23 mouse cellular contexts compared by ENCODE assay signal in genomic region chr6:88260645-88261044, GRCm38 (mm10). TPM values are rescaled to one million over a fixed set of nuclear protein-coding genes. Genes with fewer than 3 reads are reported as not detected.
"Had no signal": no experiment of that assay in that cellular context is flagged by ENCODE, and none has a peak within 500 bp of the region (broad histone marks: within the 10 kb centered on the region; RNA-seq: fewer than 3 reads in every experiment).

No protein-coding gene starts in this region.

- H3K27ac ChIP-seq: midbrain, embryonic 10.5 days; midbrain, embryonic 12.5 days; neural tube, embryonic 12.5 days; stomach, embryonic 15.5 days; stomach, postnatal 0 days had no signal

- H3K36me3 ChIP-seq: stomach, embryonic 15.5 days had no signal

- H3K4me3 ChIP-seq: midbrain, embryonic 10.5 days; midbrain, embryonic 12.5 days; neural tube, embryonic 12.5 days; stomach, embryonic 15.5 days had no signal

- H3K4me2 ChIP-seq: lung, embryonic 14.5 days; midbrain, embryonic 12.5 days; neural tube, embryonic 12.5 days; stomach, embryonic 15.5 days had no signal

- H3K27me3 ChIP-seq: midbrain, embryonic 12.5 days; neural tube, embryonic 12.5 days; stomach, embryonic 15.5 days had no signal

- ATAC-seq: midbrain, embryonic 16.5 days had no signal

- DNase-seq: lung, adult 18-20 months; lung, embryonic 14.5 days; lung, postnatal 10 days; lung, postnatal 4 days; midbrain, embryonic 14.5 days; right cerebral cortex, postnatal 14 days; thymus, adult 2 months; thymus, postnatal 25 days; thymus, postnatal 4 days had no signal

- H3K9me3 ChIP-seq: midbrain, embryonic 10.5 days; midbrain, embryonic 12.5 days; neural tube, embryonic 12.5 days; stomach, embryonic 15.5 days had no signal

- H3K9ac ChIP-seq: lung, embryonic 14.5 days; midbrain, embryonic 12.5 days; neural tube, embryonic 12.5 days; stomach, embryonic 15.5 days had no signal

RNA-seq across cellular contexts. Expression of gene Dnajb8, which starts 38.6 kb away (rescaled TPM):
- total RNA-seq: megakaryocyte, adult 5-6 weeks; megakaryocyte-erythroid progenitor cell, adult 5-6 weeks; neutrophil, adult 5-6 weeks had no signal
- polyA plus RNA-seq: liver, embryonic 16.5 days; lung, embryonic 14.5 days; lung, embryonic 16.5 days; midbrain, embryonic 10.5 days; midbrain, embryonic 12.5 days; midbrain, embryonic 14.5 days; midbrain, embryonic 16.5 days; neural tube, embryonic 12.5 days; neural tube, embryonic 14.5 days; spleen, adult 2 months; stomach, embryonic 15.5 days; stomach, postnatal 0 days; thymus, adult 2 months; urinary bladder, adult 2 months had no signal
